Mouse (Mus musculus): ENCODE data around the gene Fgfr2. TPM values are rescaled to one million over a fixed set of nuclear protein-coding genes. Genes with fewer than 3 reads are reported as not detected.

The Fgfr2 gene
- polyA plus RNA-seq, 2 experiments from 2014 or later, result not detected

DNA sequence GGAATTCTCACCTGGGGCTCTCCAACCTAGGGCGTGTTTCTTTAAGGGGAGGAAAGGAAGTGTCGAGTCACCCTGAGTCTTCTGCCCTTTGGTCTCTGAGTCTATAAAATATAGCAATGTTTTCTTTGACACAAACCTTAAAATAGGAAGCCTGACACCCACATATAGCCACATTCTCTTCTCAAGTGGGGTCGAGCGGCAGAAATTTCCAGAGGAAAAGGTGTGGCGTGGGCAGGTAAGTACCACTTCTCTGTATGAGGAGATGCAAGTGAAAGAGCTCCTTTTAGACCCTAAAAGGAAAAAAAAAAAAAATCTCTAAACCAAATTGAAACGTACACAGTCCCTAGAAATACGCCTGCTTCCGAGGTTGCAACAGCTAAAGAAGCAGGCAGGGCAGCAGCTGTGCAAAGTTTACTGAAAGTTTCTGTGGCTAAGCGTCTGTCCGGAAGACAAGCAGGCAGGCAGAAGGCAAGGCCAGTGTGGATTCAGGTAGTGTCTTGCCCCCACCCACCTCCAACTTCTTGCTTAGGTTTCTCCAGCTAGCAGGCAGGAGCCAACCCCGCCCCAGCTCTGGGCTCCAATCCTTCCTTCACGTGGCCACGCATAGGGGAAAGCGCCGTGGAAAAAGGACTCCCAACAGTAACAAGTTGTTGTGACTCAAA lies 2477.7 kb downstream of the Fgfr2 start:
- ATAC-seq, result peak; percentile 14

- no peak for ATAC-seq
Measured at GRCm38 (mm10) chr7:130640681-130641080, 2482.5 kb downstream of the Fgfr2 start.

- ATAC-seq, result no peak
Measured at GRCm38 (mm10) chr7:130637811-130638210, 2485.3 kb downstream of the Fgfr2 start.

GRCm38 (mm10) chr7:130636902-130637301 lies 2486.2 kb downstream of the Fgfr2 start:
- ATAC-seq, result no peak

DNA sequence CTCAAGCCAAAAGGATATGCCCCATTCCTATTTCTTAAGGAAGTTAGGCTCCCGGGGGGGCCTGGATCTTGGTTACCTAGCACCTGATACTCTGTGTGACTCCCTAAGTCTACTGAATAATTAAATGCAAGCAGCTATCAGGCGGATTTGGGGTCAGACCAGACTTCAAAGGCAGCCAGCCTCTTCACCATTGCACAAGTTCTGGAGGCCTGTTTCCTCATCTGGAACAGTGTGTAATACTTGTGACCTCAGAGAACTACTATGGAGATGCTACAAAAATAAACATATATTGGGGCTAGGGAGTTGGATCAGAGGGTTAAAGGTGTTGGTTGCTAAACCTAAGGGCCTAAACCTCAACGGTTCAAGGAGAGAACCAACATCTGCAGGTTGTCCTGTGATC lies 2486.9 kb downstream of the Fgfr2 start:
- ATAC-seq, result no peak

GRCm38 (mm10) chr7:130635212-130635611 lies 2487.9 kb downstream of the Fgfr2 start:
- no peak for ATAC-seq

DNA sequence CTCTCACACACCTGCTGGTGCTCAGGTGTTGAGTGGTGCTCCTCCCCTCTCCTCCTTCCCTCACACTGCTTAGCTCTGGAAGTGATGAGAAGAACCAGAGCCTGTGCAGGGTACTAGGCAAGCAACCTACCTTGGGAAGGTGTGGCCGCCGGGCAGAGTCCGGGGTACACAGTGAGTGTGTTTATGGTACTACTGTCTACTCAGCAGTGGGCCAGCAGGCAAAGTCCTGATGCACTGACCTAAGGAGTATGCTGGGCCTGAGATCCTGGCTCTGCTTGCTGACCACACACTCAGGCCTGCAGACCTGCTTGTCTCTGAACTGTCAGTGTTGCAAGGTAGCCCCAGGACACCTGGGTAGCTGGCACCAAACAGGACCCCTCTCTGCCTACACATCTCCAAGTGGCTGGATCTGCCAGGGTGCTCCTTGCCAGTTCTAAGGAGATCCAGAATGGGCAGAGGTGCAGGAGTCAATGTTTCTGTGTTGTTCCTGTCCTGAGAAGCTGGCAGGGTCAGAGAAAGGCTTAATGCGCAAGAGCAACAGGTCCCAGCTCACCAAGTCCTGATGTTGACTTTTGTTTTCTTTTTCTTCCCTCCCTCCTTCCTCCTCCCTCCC lies 2488.8 kb downstream of the Fgfr2 start:
- no peak for ATAC-seq

DNA sequence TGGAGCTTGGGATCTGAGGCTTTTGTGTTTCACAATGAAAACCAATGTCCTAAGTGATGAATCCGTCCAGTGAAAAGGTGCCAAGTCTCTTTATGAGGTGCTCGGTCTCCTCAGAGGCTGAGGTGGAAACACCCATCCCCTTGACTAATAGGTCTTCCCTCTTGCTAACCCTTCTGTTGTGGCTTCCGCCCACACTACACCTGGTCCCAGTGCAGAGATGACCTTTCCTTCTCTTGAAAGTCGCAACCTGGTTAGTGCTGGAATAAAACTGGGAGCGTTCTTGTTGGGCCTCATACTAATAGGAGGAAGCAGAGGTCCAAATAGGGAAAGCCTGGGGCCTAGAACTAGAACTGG lies 2490.8 kb downstream of the Fgfr2 start:
- ATAC-seq, result no peak

- ATAC-seq, result peak; percentile 76
Measured at GRCm38 (mm10) chr7:130631553-130632378, 2491.4 kb downstream of the Fgfr2 start.

DNA sequence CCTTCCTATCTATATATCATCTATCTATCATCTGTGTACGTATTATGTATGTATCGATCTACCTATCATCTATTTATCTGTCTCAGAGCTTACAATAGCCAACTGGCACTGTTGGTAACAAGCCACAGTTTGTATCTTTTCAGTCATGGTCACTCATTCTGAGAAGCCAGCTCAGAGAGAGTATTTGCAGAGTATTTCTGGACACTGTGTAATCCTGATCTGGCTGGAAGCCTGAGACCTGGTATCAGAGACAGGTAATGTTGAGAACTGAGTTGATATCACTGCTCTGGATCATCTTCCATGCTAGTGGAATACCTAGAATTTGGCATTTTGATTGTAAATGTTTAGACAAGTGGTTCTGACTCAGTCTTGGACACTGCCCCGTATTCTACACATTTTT lies 2492.2 kb downstream of the Fgfr2 start:
- ATAC-seq, result no peak

DNA sequence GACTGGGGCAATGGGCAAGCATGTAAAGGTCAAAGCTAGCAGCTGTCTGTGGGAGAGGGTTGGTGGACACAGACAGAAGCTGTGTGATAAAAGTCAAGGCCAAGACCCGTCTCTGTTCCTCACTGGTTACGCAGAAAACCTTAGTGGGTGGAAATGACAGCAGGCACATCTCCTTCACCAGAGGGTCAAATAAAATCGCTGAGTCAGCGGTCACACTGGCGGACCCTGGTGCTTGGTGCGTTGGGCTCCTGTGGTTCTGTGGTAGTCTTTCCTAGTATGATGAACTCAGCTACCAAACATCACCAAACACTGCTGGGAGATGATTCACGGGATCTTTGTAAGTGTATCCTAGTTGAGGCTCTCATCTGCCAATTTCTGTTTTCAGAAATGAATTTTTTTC lies 2493.2 kb downstream of the Fgfr2 start:
- ATAC-seq, result no peak

DNA sequence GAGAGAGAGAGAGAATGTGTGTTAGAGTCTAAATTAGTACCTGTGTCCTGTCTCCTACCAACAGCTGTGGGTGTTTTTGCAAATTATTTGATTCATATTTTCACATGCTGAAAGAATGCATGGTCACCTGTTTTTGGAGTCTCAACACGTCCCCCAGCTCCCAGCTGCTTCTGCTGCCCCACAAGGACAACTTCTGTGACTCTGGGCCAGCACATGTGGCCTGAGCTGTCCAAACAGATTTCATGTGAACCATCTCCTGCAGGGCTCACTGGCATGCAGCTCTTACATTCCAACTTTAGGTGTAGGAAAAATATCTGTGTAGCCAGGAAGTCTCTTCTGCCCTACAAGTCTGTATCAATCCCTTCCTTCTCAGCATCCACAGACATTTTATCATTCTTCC lies 2494.5 kb downstream of the Fgfr2 start:
- no peak for ATAC-seq

GRCm38 (mm10) chr7:130625361-130625760 lies 2497.8 kb downstream of the Fgfr2 start:
- no peak for ATAC-seq

DNA sequence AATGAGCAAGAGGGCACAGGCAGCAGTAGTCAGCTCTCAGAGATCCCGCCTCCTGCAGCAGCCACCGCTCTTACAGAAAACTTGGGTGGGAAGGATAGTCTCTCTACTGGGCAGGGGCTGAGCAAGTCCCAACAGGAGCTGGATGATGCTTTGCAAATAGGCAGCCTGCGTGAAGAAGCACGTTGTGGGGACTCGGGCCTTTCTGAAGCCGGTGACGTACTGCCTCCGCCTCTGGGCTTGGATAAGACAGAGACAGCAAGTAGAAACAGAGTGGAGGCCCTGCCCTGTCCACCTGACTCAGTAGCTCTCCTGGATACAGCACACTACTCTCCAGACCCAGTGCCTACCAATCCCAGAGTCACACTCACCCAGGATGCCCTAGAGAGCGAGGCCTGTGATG lies 2498.9 kb downstream of the Fgfr2 start:
- ATAC-seq, result no peak

- no peak for ATAC-seq
Measured at GRCm38 (mm10) chr7:130622359-130622758, 2500.8 kb downstream of the Fgfr2 start.

DNA sequence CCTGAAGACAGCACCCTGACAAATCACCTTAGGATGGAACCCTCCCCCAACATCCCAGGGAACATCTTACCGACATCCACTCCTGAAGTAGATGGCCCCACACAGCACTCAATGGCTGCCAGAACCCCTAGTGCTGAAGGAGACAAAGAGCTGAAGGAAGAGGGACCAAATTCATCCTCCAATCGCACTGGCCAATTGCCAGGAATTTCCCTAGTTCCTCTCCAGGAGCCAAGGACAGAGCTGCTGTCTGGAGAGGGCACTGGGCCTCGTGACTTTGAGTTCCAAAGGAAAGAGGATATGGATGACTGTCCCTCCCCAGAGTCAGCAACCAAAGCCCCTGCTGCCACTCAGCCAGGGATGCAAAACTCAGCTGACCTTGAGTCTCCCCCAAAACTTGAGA lies 2501.2 kb downstream of the Fgfr2 start:
- ATAC-seq, result no peak

GRCm38 (mm10) chr7:130621068-130621467 lies 2502.1 kb downstream of the Fgfr2 start:
- ATAC-seq, result no peak

DNA sequence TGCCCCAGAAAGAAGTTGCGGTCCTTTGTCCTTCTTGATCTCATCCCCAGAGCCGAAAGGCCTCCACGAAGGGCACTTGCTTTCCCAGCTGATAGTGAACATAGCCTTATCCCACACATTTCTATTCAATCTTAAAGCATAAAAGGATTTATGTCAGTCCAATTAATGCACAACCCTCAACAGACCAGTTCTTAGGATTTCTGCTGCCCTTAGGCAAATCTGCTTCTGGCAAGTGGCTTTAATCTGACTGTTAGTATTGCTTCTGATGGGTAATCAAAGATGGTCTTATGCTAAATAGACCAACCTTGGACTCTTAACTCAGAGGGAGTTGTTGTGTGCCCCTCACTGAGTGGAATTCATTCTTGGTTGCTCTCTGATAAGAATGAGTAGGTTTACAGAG lies 2505.6 kb downstream of the Fgfr2 start:
- ATAC-seq, result no peak

DNA sequence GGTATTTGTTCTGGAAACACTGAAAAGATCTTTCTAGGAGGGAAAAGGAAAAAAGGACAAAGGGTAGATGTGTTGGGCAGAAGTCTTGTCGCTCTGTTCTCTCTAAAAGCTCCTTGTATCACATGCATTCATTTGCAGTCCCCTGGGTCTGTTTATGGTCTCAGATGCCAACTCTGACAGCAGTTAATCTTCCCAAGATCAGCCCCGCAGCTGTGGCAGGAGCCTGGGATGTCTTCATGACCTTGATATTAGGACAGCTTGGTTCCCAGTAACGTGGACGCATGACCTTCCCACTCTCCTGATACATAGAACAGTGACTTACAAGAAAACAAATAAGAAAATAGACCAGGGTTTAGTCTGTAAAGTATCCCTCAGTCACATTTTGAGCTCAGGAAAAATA lies 2509.2 kb downstream of the Fgfr2 start:
- no peak for ATAC-seq

DNA sequence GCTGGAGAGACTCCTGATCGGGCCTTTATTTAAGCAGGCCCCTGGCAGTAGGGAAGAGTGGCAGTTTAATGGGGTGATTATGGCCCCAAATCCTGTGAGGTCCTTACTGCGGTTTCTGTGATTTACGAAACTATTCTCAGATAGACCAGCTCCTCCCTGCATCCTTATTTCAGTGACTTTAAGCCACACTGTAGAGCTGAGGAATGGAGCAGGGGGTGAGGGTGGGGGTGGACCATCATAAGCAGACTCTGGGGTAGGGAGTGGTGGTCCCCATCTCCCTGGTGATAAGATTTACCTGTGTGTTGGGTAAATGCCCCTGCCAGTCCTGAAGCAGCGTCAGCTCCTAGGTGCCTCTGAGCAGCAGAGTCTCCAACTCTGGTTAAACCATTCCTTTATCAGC lies 2516.2 kb downstream of the Fgfr2 start:
- ATAC-seq, result no peak

GRCm38 (mm10) chr7:130605111-130605510 lies 2518.0 kb downstream of the Fgfr2 start:
- no peak for ATAC-seq

DNA sequence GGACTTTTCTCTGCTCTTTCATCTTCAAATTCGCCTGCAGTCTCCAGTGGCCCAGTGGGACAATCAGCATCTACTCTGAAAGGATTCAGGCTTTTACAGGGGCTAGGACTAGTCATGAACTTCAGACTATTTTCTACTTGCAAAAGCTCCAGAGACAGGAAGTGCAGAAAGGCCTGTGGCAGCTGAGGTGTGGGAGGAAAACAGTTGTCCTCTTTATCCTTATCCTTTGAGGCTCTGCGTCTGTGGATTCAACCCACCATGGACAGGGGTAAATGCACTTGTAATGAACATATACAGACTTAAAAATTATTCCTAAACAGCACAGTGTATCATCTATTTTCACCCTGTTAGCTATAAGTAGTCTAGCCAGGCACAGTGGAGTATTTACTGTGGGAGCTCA lies 2518.8 kb downstream of the Fgfr2 start:
- ATAC-seq, result no peak

DNA sequence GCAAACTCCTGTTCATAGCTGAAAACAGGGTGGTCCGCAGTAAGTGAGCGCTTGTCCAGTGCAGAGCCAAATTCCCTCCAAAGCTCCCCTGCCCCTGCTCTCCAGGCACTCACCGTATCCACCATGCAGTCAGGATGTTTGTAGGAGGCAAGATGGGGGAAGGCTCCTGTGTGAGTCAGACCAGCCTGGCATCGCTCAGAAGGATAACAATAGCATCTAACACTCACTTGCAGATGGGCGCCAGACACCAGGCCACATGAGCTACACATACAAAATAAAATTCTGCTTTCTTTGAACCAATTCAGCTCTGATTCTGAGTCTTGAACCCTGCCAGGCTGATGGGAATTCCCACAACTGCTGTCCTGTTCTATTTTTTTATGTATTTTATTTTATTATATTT lies 2519.6 kb downstream of the Fgfr2 start:
- no peak for ATAC-seq

GRCm38 (mm10) chr7:130602804-130603203 lies 2520.3 kb downstream of the Fgfr2 start:
- ATAC-seq, result no peak

Measured in activated CD4-positive, CD25-positive, alpha-beta regulatory T cell, adult 4 months (primary cell).